Mouse (Mus musculus): ENCODE data around the gene Zmiz1.

- TF ChIP-seq CTCF (IDR thresholded peaks at IDR 0.05; ENCODE audit: low read depth, low read length) (no peak), POLR2AphosphoS5 (IDR thresholded peaks at IDR 0.05; ENCODE audit: insufficient replicate concordance, low read depth, low read length) (no peak), TAL1 (conservative IDR thresholded peaks at IDR 0.05; ENCODE audit: low read depth, low read length) (no peak), GATA1 (IDR thresholded peaks at IDR 0.05; ENCODE audit: borderline replicate concordance, low read length) (no peak)
Measured at GRCm38 (mm10) chr14:25640421-25641056, 181.6 kb downstream of the Zmiz1 start.

Data from G1E (cell line).